Mouse (Mus musculus) Patski (cell line): ENCODE results near the gene Lbx2. TPM values are rescaled to one million over a fixed set of nuclear protein-coding genes. Genes with fewer than 3 reads are reported as not detected.

ENCODE experiments used
- ATAC-seq: fragments of 100-300 bp; one replicate; pipeline ENCODE4 v1.8.0; 2021
- CTCF ChIA-PET: fragments of 350-600 bp; sonication (Branson Sonifier 250); formaldehyde crosslinking; loops from one replicate; lab custom pipeline; 2022; ENCODE audit warnings: inconsistent platforms; lab: Charles Lee
- POLR2A ChIA-PET: fragments of 350-600 bp; sonication (Branson Sonifier 250); formaldehyde crosslinking; loops from one replicate; lab custom pipeline; 2022; ENCODE audit warnings: antibody characterized with exemption, inconsistent platforms; lab: Charles Lee
- DNase-seq: peaks from one replicate; pipeline ENCODE4 v3.0.0-alpha.2; 2011; ENCODE audit warnings: low read depth, low spot score
- H3K27me3 ChIP-seq: fragments of 371-371 bp; one replicate; pipeline ENCODE4 v1.5.1; 2021
- CTCF ChIP-seq: fragments of 100-300 bp; IDR thresholded peaks from one replicate; pipeline ENCODE4 v1.5.1; 2021
- in situ Hi-C: fragments of 300-500 bp; cut with MboI; formaldehyde crosslinking; loops from 3 replicates; pipeline ENCODE4 v1.11.1; 2018; ENCODE audit warnings: low pct_unique_long_range_greater_than_20kb, mixed read lengths
- polyA plus RNA-seq: library from polyadenylated mRNA; unstranded; gene quantifications from one replicate; pipeline ENCODE4 v1.2.3, GENCODE M21; 2021

Gene Lbx2
- polyA plus RNA-seq, 1 experiment from 2014 or later: 0.51 TPM

DNA sequence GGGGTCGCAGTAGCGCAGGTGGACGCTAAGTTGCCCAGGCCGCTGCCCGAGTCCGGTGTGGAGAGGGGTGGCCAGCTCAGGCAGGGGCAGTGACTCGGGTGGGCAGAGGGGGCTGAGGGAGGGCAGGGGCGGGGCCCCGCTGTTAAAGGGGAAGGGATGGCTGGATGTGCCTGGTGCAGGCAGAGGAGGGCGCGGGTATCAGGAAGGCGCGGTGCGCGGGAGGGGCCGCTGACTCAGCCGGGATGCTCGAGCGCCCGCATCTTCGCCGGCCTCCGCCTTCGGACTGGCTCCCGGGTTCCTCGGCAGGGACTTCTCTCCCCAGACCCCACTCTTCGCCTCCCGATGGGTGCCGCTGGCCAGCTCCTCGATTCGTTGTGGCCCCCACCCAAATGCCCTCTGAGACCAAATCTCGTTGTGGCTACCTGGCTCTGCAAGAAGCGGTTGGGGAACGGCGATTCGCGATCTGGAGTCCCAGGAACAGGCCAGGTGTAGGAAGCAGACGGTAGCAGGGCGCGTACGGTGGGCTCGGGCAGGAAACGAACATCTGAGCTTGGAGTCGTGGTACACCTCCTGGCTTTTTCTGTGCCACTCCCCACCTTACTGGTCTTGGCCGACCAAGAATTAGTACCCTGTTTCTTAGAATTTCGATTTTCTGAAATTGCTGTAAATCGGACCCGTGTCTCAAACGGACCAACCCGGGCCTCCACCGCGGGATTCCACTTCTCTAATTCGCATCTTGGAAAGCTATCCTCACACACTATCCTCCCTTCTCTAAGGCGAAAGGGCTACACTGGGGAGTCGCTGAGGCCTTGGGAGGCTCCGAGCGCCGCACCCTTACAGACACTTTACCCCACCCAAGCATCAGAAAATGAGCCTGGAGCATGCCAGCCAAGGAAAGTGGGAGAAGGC is 15.6 kb upstream of the Lbx2 start:
- DNase-seq: no peak
- CTCF ChIA-PET: no interaction called here
- POLR2A ChIA-PET: no interaction called here
- ATAC-seq: no peak
- H3K27me3 ChIP-seq: peaks cover 57% of the 10 kb centered on the region
- TF ChIP-seq CTCF: no peak
- in situ Hi-C loops: no loop called here

DNA sequence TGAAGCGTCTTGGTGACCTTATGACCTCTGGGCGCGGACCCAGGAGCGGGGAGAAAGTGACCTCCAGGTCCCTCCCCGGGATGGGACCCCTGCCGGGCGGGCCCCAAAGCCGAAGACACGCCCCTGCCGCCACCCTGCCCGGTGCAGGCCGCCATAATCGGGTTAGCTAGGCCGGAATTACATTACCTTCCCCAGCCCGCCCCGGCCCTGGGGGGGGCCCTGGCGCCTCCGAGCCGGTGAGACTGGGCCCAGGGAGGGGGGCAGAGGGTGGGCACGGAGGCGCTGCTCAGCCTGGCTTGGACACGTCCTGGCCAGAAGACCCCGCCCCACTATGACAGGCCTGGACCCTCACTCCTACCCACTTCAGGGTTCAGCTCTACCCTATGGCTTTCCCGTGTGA is 14.9 kb upstream of the Lbx2 start:
- in situ Hi-C loops: no loop called here
- no peak for TF ChIP-seq CTCF
- no peak for ATAC-seq
- H3K27me3 ChIP-seq: peaks cover 57% of the 10 kb centered on the region
- no peak for DNase-seq
- POLR2A ChIA-PET: no interaction called here
- CTCF ChIA-PET: no interaction called here

DNA sequence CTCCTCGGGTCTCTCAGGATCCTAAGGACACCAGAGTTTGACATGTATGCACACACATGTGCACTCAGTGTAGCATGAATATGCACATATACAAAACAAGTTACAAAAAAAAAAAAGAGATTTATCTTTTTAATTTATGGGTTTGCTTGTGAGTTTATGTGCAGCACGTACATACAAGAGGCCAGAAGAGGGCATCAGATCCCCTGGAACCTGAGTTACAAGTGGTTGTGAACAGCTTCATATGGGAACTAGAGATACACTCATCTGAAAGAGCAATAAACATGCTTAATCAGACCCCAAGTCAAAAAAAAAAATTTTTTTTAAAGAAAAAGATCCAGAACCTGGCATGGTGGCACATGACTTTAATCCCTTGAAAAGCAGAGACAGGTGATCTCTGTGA is 11.2 kb upstream of the Lbx2 start:
- DNase-seq (no peak), ATAC-seq (no peak)
- in situ Hi-C loops: no loop called here
- CTCF ChIA-PET: interaction anchor here (0.7 to 2.4 kb wide), 4 partner anchors 26 to 78 kb away, joined by 3 to 15 read pairs (median 7); partner anchors contain the start of genes Ccdc142 and Gm42688
- POLR2A ChIA-PET: no interaction called here
- H3K27me3 ChIP-seq: peaks cover 32% of the 10 kb centered on the region
- no peak for TF ChIP-seq CTCF

DNA sequence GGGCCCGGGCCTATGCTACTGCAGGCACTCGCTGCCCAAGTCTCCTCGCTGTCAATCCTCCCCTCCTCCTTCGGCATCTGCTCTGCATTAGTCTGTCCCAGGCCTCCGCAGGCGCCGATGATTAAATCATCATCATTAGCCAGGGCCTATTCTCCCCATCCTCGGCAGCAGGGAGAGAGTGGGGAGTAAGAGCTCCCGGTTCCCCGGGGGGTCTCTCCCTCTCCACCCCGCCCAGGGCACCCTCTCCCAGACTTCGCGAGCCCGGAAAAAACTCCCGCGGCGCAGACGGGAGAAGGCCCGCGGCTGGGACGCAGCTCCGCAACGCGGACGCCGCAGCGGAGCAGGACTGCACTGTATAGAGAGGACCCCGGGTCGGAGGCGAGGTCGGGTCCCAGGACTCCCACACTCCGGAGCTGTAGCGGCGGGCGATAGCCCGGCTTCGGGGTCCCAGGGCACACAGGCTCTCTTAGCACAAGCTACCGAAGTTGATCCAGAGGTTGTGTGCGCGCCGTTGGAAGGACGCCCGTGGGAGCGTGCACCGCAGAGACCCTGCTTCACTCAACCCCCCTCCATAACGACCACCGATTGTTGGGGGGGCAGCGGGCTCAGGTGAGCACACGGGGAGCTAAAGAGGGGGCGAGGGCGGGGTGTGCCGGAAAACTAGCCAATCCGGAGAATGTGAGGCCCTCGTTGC is 8.4 kb upstream of the Lbx2 start, which contains the start of gene Pcgf1:
Gene Pcgf1 (plus strand): TSS at position 240 of the 694 bp plus-strand sequence.
- POLR2A ChIA-PET: interaction anchor here (1.0 to 1.7 kb wide), 7 partner anchors 18 to 81 kb away, joined by 3 to 7 read pairs (median 3); partner anchors contain the start of genes Aup1, Htra2, Rtkn and Wbp1
- in situ Hi-C loops: no loop called here
- no peak for TF ChIP-seq CTCF
- CTCF ChIA-PET: interaction anchor here (0.7 to 1.8 kb wide), 7 partner anchors 9 to 87 kb away, joined by 3 to 13 read pairs (median 4); partner anchors contain the start of genes Ccdc142 and Gm42688
- ATAC-seq (peak; percentile 51), DNase-seq (no peak)
- peaks cover 7% of the 10 kb centered on the region for H3K27me3 ChIP-seq

DNA sequence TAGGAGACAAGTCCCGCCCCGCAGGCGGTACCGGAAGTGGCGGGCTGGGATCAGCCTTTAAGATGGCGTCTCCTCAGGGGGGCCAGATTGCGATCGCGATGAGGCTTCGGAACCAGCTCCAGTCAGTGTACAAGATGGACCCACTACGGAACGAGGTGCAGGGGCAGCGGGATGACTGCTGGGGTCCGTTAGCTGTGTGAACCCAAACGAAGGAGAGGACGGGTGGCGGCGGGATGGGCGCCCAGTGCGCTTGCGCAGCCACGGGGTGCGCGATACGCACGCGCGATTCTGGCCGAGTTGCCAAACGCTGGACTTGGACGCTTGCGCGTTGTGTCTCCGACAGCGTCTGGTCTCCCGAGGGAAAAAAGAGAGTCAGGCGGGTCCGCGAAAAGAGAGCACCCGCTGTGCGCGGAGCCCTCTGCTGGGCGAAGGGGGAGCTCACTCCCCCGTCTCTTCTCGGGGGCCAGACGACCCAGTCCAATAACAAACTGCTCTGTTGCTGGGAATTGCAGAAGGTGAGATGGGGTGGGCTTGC is 7.8 kb upstream of the Lbx2 start:
- ATAC-seq (peak; percentile 75), DNase-seq (peak; percentile 74)
- ChIA-PET POLR2A (interaction anchor here (0.5 to 1.7 kb wide), 9 partner anchors 10 to 105 kb away, joined by 3 to 7 read pairs (median 3); partner anchors contain the start of genes Aup1, Htra2, Rtkn and Wbp1), CTCF (interaction anchor here (0.7 to 1.8 kb wide), 7 partner anchors 9 to 87 kb away, joined by 3 to 13 read pairs (median 4); partner anchors contain the start of genes Ccdc142 and Gm42688)
- no peak for TF ChIP-seq CTCF
- in situ Hi-C loops: no loop called here
- H3K27me3 ChIP-seq: peaks cover 7% of the 10 kb centered on the region

DNA sequence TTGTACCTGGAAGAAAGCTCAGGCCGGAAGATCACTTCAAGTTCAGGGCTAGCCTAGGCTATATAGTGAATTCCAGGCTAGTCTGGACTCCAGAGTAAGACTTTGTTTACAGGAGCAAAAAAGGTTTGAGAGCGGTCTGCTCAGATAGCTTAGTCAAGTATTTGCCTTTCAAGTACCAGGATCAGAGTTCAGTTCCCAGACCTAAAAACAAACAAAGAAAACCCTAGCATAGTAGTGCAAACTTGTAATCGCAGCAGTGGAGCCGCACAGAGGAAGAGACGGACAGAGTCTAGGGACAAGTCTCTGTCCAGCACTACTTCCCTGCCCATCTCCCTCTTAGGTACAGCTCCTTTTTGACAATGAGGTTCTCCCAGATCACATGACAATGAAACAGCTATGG is 6.0 kb upstream of the Lbx2 start:
- no peaks in the 10 kb centered on the region for H3K27me3 ChIP-seq
- TF ChIP-seq CTCF: no peak
- ChIA-PET POLR2A (no interaction called here), CTCF (interaction anchor here (1.2 to 1.7 kb wide), 4 partner anchors 10 to 84 kb away, joined by 3 to 8 read pairs (median 6); partner anchors contain the start of genes Ccdc142 and Gm42688)
- no peak for DNase-seq
- ATAC-seq: no peak
- in situ Hi-C loops: loop anchor here (5.0 kb wide), 1 partner anchor 158 kb away; no protein-coding TSS in a partner anchor

DNA sequence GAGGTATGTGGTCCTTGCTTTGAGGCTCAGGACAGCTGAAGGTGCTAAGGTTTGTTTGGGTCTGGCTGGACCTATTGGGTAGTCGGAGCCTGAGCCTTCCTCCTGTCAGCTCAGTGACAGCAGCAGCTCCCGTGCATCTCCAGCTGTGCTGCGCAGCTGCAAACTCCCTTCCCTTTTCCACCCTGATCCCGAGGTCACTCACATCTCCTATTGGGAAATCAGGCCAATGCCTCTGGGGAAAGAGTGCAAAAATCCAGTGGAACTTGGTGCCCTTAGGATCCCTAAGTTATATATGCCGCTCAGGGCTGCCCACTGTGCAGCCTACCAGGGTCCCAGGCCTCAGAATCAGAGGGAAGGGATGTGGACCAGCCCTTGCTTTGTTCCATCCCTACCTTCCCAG is 2.7 kb upstream of the Lbx2 start:
- POLR2A ChIA-PET: no interaction called here
- in situ Hi-C loops: loop anchor here (5.0 kb wide), 1 partner anchor 161 kb away; no protein-coding TSS in a partner anchor
- ATAC-seq (no peak), DNase-seq (no peak)
- TF ChIP-seq CTCF: no peak
- CTCF ChIA-PET: interaction anchor here (1.1 to 3.2 kb wide), 3 partner anchors 18 to 87 kb away, joined by 3 to 11 read pairs (median 3); partner anchors contain the start of genes Ccdc142 and Gm42688
- peaks cover 8% of the 10 kb centered on the region for H3K27me3 ChIP-seq

DNA sequence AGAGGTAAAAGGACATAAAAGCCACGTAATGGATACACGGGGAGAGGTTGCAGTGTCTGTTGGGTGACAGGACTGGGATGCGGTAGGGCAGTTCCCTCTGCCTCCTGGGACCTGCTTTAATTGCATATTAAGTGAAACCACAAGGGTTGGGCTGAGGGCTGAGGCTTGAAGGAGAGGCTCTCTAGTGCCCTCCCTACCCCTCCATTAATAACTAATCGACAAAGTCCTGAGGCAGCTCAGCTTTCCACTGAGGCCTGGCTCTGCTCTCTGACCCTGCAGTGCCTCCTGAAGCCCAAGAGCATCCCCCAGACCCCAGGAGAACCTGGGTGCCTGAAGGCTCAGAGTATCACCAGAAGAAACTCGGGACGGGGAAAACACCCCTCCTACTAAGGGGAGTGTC is 1.7 kb upstream of the Lbx2 start:
- TF ChIP-seq CTCF: no peak
- ChIA-PET POLR2A (no interaction called here), CTCF (interaction anchor here (1.5 to 3.2 kb wide), 2 partner anchors 17 to 88 kb away, joined by 3 to 11 read pairs; partner anchors contain the start of genes Ccdc142 and Gm42688)
- DNase-seq (no peak), ATAC-seq (peak; percentile 12)
- in situ Hi-C loops: loop anchor here (5.0 kb wide), 1 partner anchor 162 kb away; no protein-coding TSS in a partner anchor
- H3K27me3 ChIP-seq: peaks cover 8% of the 10 kb centered on the region

DNA sequence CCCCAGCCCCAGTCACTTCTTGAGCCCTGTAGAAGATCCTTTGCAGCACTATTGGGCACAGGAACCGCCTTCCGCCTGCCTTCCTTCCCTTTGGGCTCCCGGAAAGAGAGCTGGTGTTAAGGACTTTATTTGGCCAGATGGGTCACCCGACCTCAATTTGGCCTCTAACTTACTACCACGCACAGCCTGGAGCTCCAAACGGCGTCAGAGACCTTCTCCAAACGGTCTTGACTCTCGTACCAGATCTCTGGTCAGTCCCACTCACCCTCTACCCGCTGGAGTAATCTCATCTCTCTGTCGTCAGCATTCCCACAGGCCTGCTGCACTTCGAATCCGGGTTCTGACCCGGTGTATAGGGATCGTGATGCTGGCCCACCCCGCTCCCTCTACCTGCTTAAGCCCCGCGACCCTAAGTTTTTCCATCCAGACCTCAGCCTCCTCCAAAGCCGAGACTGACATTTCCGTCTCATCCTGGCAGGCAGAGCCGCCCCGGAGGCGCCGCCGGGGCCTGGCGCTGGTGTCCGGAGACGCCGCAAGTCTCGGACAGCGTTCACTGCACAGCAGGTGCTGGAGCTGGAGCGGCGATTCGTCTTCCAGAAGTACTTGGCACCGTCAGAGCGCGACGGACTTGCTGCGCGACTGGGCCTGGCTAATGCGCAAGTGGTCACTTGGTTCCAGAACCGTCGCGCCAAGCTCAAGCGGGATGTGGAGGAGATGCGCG is 1.2 kb downstream of the Lbx2 start:
- no peak for DNase-seq

More for the DNA sequence above, 1.2 kb downstream of the Lbx2 start:
- peaks cover 8% of the 10 kb centered on the region for H3K27me3 ChIP-seq
- in situ Hi-C loops: no loop called here
- no peak for TF ChIP-seq CTCF
- ATAC-seq: no peak
- CTCF ChIA-PET: interaction anchor here (1.1 kb wide), 2 partner anchors 9 to 90 kb away, joined by 3 read pairs; no protein-coding TSS in a partner anchor
- POLR2A ChIA-PET: interaction anchor here (0.9 kb wide), 1 partner anchor 9 kb away, joined by 3 read pairs; no protein-coding TSS in a partner anchor
